Mouse (Mus musculus): ENCODE results near the gene Tsga13. TPM values are rescaled to one million over a fixed set of nuclear protein-coding genes. Genes with fewer than 3 reads are reported as not detected.

Gene Tsga13
- not detected for polyA plus RNA-seq (2014; fragmentation: Illumina TruSeq; extraction: RNeasy Lipid Tissue Mini Kit (QIAGEN cat#74804); ENCODE audit: insufficient read depth, low read depth, low replicate concordance)

GRCm38 (mm10) chr6:30915473-30915872 lies at the start of gene Tsga13:
TSS of gene Tsga13 (minus strand) at chr6:30915573.

GRCm38 (mm10) chr6:30958736-30959540 lies 43.6 kb upstream of the Tsga13 start, which contains the start of gene Klf14:
TSS of gene Klf14 (minus strand) at chr6:30959078.

GRCm38 (mm10) chr6:30896195-30896985 lies 19.0 kb downstream of the Tsga13 start, which contains the start of gene Copg2:
TSS of gene Copg2 (minus strand) at chr6:30896794.

Other genes with a start within 250 kb of the Tsga13 start
- 4.4 TPM for gene Cep41, start 221.8 kb downstream of the Tsga13 start, polyA plus RNA-seq (2014; fragmentation: Illumina TruSeq; extraction: RNeasy Lipid Tissue Mini Kit (QIAGEN cat#74804); ENCODE audit: insufficient read depth, low read depth, low replicate concordance)
- 3.5 TPM for gene Mest, start 192.0 kb downstream of the Tsga13 start, polyA plus RNA-seq (2014; fragmentation: Illumina TruSeq; extraction: RNeasy Lipid Tissue Mini Kit (QIAGEN cat#74804); ENCODE audit: insufficient read depth, low read depth, low replicate concordance)
- 15.4 TPM for gene Copg2, start 18.8 kb downstream of the Tsga13 start, polyA plus RNA-seq (2014; fragmentation: Illumina TruSeq; extraction: RNeasy Lipid Tissue Mini Kit (QIAGEN cat#74804); ENCODE audit: insufficient read depth, low read depth, low replicate concordance)
- not detected for gene Klf14, start 43.5 kb upstream of the Tsga13 start, polyA plus RNA-seq (2014; fragmentation: Illumina TruSeq; extraction: RNeasy Lipid Tissue Mini Kit (QIAGEN cat#74804); ENCODE audit: insufficient read depth, low read depth, low replicate concordance)

All from lung, adult 10 weeks (tissue).